Mouse (Mus musculus): ENCODE data around the gene Tacc3. TPM values are rescaled to one million over a fixed set of nuclear protein-coding genes. Genes with fewer than 3 reads are reported as not detected.

Tacc3 gene
- polyA plus RNA-seq, 1 experiment from 2014 or later, result 158 TPM

DNA sequence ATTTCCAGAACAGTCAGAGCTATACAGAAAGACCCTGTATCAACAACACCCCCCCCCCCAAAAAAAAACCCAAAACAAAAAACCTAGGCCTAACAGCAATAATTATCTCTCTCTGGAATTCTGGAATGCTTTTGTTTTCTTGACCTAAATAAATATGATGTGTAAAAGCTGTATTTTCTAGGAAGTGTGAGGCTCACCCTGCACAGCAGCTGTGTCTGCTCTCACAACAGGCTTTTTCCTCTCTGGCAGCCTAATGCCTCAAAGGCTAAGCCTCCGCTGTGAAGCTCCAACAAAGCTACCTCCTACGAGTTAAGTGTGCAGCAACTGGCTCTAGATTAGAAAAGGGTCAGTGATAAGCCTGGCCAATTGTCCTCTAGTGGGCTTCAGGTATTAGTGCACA is 51.1 kb downstream of the Tacc3 start:
- Histone ChIP-seq H3K27ac (no peak overlapping the region), H3K4me2 (no peak overlapping the region), H3K9ac (no peak overlapping the region), H3K27me3 (no peaks in the 10 kb centered on the region; the same call in 1 of the 2 replicates), H3K4me3 (replicated peaks) (no peak overlapping the region), H3K36me3 (no peaks in the 10 kb centered on the region), H3K9me3 (replicated peaks) (no peaks in the 10 kb centered on the region), H3K4me1 (replicated peaks) (peaks cover 20% of the 10 kb centered on the region)
- DNase-seq (no peak), ATAC-seq (ENCODE audit: low read depth) (no peak)
- 59% methylated on average over 2 of the region's 2 CpGs for WGBS (ENCODE audit: insufficient replicate concordance)

DNA sequence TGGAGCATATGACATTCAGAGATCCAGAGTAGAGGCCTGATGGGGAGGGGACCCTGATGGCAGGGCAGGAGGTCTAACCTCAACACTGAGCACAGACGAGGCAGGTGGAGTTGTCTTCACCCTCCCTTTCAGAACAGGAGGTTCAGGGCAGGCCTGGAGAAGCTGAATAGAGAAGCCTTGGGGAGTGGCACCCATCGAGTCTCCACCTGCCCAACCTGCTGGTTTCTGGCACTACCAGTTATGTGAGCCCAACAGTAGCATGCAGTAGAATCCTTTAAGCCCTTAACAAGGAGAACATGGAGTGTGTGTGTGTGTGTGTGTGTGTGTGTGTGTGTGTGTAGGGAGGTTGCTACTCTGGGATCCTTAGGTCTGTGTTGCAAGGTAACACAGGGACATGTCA is 54.6 kb downstream of the Tacc3 start:
- no peaks in the 10 kb centered on the region for H3K4me1 ChIP-seq (replicated peaks)
- H3K4me3 ChIP-seq (replicated peaks), result no peak overlapping the region
- no peak overlapping the region for H3K4me2 ChIP-seq
- H3K27ac ChIP-seq, result no peak overlapping the region
- ATAC-seq (ENCODE audit: low read depth) (no peak), DNase-seq (no peak)
- no peaks in the 10 kb centered on the region for H3K9me3 ChIP-seq (replicated peaks)
- no peak overlapping the region for H3K9ac ChIP-seq
- no peaks in the 10 kb centered on the region for H3K36me3 ChIP-seq
- 43% methylated on average over 2 of the region's 2 CpGs for WGBS (ENCODE audit: insufficient replicate concordance)
- H3K27me3 ChIP-seq, result no peaks in the 10 kb centered on the region; the same call in 1 of the 2 replicates

DNA sequence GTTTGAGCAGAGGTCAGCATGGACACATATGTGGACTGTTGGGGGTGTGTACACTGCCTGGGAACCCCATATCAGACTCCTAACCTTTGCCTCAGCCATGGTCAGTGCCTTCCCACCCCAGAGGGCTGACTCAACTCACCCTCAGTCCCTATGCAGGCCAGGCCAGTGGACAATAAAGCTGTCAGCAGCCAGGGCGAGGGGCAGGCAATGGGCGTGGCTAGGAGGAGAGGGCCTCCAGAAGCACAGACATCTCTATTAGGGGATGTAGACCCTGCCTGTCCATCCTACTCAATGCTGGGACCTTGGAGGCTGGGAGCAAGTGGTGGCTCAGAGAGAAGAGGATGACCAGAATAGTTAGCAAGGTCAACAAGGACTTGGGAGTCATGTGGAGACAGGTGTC is 57.3 kb downstream of the Tacc3 start:
- no peak overlapping the region for H3K4me2 ChIP-seq
- no peak overlapping the region for H3K9ac ChIP-seq
- DNase-seq, result no peak
- H3K27me3 ChIP-seq, result peaks cover 20% of the 10 kb centered on the region
- 50% methylated on average over 2 of the region's 2 CpGs for WGBS (ENCODE audit: insufficient replicate concordance)
- no peak overlapping the region for H3K4me3 ChIP-seq (replicated peaks)
- peaks cover 3% of the 10 kb centered on the region for H3K4me1 ChIP-seq (replicated peaks)
- ATAC-seq (ENCODE audit: low read depth), result no peak
- no peaks in the 10 kb centered on the region for H3K9me3 ChIP-seq (replicated peaks)
- H3K36me3 ChIP-seq, result no peaks in the 10 kb centered on the region
- no peak overlapping the region for H3K27ac ChIP-seq

DNA sequence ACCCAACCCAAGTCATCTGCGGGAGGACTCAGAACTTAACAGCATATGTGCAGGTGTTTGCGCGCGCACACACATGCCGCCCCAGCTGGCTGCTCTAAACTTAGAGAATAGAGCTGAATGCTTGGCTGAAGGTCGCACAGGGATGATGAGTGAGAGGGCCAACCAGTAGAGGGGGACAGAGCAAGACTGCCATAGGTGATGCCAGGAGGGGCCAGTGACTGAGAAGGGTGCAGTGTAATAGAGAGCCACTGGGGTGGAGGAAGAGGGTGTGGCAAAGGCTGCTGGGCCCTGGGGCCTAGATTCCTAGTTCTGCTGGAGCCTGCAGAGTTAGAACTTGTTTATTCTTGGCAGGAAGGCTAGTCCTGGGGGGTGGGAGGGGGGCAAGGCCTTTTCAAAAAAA is 58.5 kb downstream of the Tacc3 start:
- Histone ChIP-seq H3K27me3 (peaks cover 33% of the 10 kb centered on the region), H3K4me1 (replicated peaks) (peaks cover 14% of the 10 kb centered on the region), H3K9ac (no peak overlapping the region), H3K27ac (no peak overlapping the region), H3K9me3 (replicated peaks) (no peaks in the 10 kb centered on the region), H3K36me3 (no peaks in the 10 kb centered on the region), H3K4me2 (no peak overlapping the region), H3K4me3 (replicated peaks) (no peak overlapping the region)
- no peak for DNase-seq
- ATAC-seq (ENCODE audit: low read depth), result no peak
- WGBS (ENCODE audit: insufficient replicate concordance), result 78% methylated on average over 6 of the region's 6 CpGs

DNA sequence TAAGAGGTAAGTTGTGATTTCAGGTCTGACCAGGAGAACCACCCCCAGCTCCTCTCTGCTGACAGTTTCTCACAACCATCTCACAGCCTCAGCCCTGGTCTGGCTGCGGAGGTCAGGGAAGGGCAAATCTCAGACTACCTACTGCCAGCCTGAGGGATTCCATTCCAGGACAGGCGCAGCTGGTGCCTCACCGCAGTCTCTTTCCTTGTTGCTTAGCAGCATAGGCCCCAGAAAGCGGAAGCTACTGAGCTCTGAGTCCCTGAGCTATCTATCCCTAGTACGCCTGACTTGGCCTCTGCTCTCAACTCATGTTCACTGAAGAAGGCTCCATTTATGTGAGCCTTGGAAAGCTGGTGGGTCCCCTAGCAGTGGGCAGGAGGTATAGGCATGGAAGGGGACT is 60.5 kb downstream of the Tacc3 start:
- no peaks in the 10 kb centered on the region for H3K36me3 ChIP-seq
- 59% methylated on average over 5 of the region's 5 CpGs for WGBS (ENCODE audit: insufficient replicate concordance)
- no peak overlapping the region for H3K9ac ChIP-seq
- H3K27me3 ChIP-seq, result peaks cover 53% of the 10 kb centered on the region
- H3K4me1 ChIP-seq (replicated peaks), result peaks cover 32% of the 10 kb centered on the region
- no peak overlapping the region for H3K4me3 ChIP-seq (replicated peaks)
- H3K27ac ChIP-seq, result no peak overlapping the region
- no peak overlapping the region for H3K4me2 ChIP-seq
- H3K9me3 ChIP-seq (replicated peaks), result no peaks in the 10 kb centered on the region
- DNase-seq (no peak), ATAC-seq (ENCODE audit: low read depth) (no peak)

DNA sequence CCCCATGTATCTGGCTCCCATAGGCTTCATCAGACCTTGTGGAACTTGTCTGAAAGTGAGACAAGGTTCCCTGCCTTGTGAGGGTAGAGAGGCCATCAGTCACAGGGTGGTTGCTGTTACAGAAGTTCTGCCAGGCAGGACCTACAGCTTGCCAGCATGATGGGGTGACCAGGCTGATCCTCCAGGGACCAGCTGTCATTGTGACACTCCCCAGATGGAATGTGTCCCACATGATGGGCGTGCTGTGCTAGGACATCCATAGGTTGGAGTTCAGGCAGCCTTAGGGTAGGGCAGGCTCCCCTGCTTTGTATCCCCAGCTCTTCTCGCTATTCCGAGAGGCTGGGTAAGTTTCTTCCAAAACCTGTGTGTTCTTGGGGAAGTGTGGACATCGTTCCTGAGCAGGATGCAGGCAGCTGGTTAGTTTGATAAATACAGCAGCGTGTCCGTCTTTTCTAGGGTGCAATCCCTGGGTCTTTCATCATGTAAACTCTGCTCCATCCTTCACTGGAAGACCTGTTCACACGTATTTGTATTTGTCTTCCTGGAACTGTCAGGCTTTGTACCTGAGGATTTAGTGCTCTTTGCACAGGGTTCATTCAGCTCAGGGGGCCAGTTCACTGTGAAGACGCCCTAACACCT is 63.0 kb downstream of the Tacc3 start:
- no peak; the same call in 1 of the 2 replicates for ATAC-seq (ENCODE audit: low read depth)
- 13% methylated on average over 8 of the region's 8 CpGs for WGBS (ENCODE audit: insufficient replicate concordance)
- Histone ChIP-seq H3K27ac (no peak overlapping the region), H3K27me3 (peaks cover 78% of the 10 kb centered on the region), H3K4me3 (replicated peaks) (peak overlapping the region; percentile 65), H3K4me1 (replicated peaks) (peaks cover 35% of the 10 kb centered on the region), H3K4me2 (peak overlapping the region; percentile 82), H3K9me3 (replicated peaks) (no peaks in the 10 kb centered on the region), H3K36me3 (no peaks in the 10 kb centered on the region), H3K9ac (0 out of 2 replicates have a peak overlapping the region, but pooled peaks have one; percentile 67)
- DNase-seq, result no peak

DNA sequence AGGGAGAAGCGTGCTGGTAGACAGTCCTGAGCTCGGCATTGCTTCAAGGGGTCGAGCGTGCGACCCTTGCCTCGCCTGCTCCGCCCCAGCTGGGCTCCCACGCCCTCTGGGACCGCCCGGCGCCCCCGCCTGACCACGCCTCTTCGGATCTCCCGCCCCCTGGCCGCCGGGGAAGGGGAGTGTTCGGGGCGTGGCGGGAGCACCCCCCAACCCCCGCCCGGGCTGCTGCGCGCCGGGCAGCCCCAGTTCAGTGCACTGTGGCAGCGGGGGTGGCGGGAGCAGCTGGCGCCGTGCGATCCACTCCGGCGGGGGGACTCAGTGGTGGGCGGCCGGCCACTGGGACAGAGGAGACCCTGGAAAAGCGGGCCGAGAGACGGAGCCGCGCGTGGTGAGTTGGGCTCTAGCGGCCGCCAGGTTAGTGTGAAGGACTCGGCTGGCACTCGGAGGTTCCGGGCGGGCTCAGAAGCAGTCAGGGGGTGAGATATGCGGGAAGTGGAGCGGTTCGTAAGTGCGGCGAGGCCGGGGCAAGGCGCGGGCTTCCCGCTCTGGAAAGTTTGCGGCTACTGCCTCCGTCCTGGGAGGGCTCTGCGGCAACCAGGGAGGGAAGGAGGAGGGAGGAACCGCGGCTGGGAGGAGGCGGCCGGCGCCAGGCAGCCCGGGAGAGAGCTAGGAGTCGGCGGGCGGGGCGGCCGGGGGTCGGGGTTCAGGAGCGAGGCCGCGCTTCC is 63.8 kb downstream of the Tacc3 start, which contains the start of gene Fgfr3:
Fgfr3 (plus strand) TSS at position 134 of the 725 bp plus-strand sequence.
- H3K4me2 ChIP-seq, result peak within 1 kb of the TSS; percentile 82
- WGBS (ENCODE audit: insufficient replicate concordance), result under 1% methylated on average over 71 of the region's 73 CpGs
- H3K4me3 ChIP-seq (replicated peaks), result peak within 1 kb of the TSS; percentile 65
- H3K27me3 ChIP-seq, result peaks cover 84% of the 10 kb centered on the region
- no peaks in the 10 kb centered on the region for H3K9me3 ChIP-seq (replicated peaks)
- H3K9ac ChIP-seq, result peak within 1 kb of the TSS; percentile 67
- H3K27ac ChIP-seq, result peak within 1 kb of the TSS; percentile 18; the same call in 1 of the 2 replicates
- no peaks in the 10 kb centered on the region for H3K36me3 ChIP-seq
- peak; percentile 20 for DNase-seq
- ATAC-seq (ENCODE audit: low read depth), result peak; percentile 69
- peaks cover 38% of the 10 kb centered on the region for H3K4me1 ChIP-seq (replicated peaks)

DNA sequence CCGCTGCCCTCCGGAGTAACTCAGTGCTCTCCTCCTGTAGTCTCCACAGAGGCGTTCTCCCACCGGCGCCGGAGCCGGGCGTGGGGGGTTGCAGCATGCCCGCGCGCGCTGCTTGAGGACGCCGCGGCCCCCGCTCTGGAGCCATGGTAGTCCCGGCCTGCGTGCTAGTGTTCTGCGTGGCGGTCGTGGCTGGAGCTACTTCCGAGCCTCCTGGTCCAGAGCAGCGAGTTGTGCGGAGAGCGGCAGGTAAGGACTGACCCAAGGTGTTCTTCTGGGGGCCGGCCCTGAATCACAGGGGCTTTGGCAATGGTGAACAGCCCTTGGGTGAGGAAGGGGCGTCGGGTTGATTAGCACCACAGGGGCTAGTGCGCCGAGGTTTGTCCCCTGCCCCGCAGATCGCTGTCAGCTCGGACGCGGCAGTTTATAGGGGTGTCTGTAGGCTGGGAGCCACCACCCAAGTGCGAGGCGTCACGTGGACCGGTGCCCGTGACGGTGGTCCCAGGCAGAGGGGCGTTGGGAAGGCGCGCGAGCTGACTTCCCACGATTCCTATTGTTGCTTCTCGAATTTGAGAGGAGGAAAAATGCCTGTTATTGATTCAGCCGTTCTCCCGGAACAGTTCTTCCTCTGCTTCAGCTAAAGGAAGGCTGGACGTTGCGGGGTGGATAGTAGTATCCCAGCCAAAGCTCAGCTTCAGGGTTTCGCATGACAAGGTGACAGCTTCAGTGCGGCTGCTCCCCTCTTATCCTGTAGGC is 64.5 kb downstream of the Tacc3 start:
- WGBS (ENCODE audit: insufficient replicate concordance), result 1% methylated on average over 52 of the region's 53 CpGs
- no peaks in the 10 kb centered on the region for H3K9me3 ChIP-seq (replicated peaks)
- peak overlapping the region; percentile 65 for H3K4me3 ChIP-seq (replicated peaks)
- DNase-seq (no peak), ATAC-seq (ENCODE audit: low read depth) (no peak)
- peak overlapping the region; percentile 82 for H3K4me2 ChIP-seq
- no peaks in the 10 kb centered on the region for H3K36me3 ChIP-seq
- H3K9ac ChIP-seq, result peak overlapping the region; percentile 67
- peak overlapping the region; percentile 18; the same call in 1 of the 2 replicates for H3K27ac ChIP-seq
- peaks cover 38% of the 10 kb centered on the region for H3K4me1 ChIP-seq (replicated peaks)
- peaks cover 86% of the 10 kb centered on the region for H3K27me3 ChIP-seq

DNA sequence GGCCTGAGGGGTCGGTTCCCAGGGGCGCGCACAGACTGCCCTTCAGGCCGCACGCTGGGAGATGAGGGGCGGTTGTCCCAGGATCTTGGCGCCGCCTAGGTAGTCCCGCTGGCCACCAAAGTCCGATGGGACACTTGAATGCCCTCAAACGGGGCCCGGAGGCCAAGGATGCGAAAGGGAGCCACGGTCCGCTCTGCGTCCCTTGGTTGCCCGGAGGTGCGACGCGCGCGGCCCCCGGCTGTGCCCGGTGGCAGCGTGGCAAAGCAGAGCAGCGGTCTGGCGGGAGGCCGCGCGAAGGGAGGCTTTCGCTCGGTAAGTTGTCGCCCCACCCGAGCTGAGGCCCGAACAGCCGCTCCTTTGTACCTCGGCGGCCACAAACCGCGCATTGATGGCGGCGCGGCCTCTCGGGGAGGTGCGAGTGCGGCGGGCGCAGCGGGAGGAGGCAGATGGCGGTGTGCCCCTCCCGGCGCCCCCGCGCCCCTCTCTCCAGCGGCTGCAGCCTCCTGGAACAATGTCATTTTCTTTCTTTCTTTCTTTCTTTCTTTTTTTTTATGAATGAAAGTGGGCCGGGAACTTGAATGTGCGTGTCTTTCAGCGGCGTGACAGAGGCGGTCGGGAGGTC is 65.2 kb downstream of the Tacc3 start:
- H3K27ac ChIP-seq, result no peak overlapping the region
- DNase-seq, result no peak
- H3K4me2 ChIP-seq, result peak overlapping the region; percentile 82
- peak overlapping the region; percentile 65 for H3K4me3 ChIP-seq (replicated peaks)
- H3K27me3 ChIP-seq, result peaks cover 86% of the 10 kb centered on the region
- H3K9me3 ChIP-seq (replicated peaks), result no peaks in the 10 kb centered on the region
- peak overlapping the region; percentile 67 for H3K9ac ChIP-seq
- no peak for ATAC-seq (ENCODE audit: low read depth)
- peaks cover 38% of the 10 kb centered on the region for H3K4me1 ChIP-seq (replicated peaks)
- no peaks in the 10 kb centered on the region for H3K36me3 ChIP-seq
- WGBS (ENCODE audit: insufficient replicate concordance), result 1% methylated on average over 61 of the region's 61 CpGs

DNA sequence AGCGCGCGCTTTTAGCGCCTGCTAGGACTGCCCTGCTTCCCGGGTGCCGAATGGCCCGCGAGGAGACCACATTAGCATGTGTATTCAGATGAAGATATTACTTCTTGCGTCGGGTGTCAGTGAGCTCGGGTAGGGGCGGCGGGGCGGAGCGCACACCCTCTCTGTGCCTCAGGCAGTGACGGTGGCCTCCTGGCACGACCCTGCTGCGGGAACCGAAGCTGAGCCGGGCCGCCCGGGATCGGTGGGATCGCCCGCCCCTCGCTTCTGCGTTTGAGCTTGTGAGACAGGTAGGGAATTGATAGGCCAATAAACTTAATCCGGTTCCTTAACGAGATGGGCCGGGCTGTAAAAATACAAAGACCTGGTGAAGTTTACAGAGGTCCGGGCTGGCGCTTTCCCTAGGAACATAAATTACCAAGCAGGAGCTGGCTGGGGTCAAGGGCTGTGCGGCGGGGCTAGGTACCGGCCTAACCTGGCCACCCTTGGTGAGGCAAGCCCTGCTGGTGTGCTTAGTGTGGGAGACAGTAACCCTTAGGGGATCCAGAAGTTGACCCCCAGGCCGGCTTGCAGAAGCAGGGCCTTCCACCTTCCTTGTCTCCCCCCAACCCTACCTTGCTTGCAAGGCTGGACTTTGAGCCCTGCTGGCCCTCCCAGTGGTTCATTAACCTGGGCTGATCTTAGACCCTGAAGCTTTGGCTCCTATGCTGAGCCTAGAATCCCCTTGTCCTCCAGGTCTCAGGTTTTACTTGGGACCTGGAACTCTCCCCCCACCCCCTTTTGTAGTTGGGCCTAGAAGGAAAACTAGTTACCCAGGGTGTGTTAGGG is 65.9 kb downstream of the Tacc3 start:
- peak overlapping the region; percentile 55; the same call in 1 of the 2 replicates for H3K27ac ChIP-seq
- H3K9ac ChIP-seq, result peak overlapping the region; percentile 67; the same call in 1 of the 2 replicates
- no peak for ATAC-seq (ENCODE audit: low read depth)

More for the DNA sequence above, 65.9 kb downstream of the Tacc3 start:
- Histone ChIP-seq H3K4me2 (peak overlapping the region; percentile 82), H3K4me3 (replicated peaks) (peak overlapping the region; percentile 65), H3K9me3 (replicated peaks) (no peaks in the 10 kb centered on the region), H3K4me1 (replicated peaks) (peaks cover 38% of the 10 kb centered on the region), H3K27me3 (peaks cover 79% of the 10 kb centered on the region), H3K36me3 (no peaks in the 10 kb centered on the region)
- DNase-seq, result no peak
- 12% methylated on average over 36 of the region's 36 CpGs for WGBS (ENCODE audit: insufficient replicate concordance)
